Mouse (Mus musculus) splenic B cell, adult 2 months (primary cell): Measurements from ENCODE around the gene Rnf215.
"Not testable (repeated sequence)": the region's sequence is repeated elsewhere in the genome, so short reads cannot be mapped to it uniquely, and the experiment has no call there.

Experiments
- DNase-seq: peaks from one replicate; pipeline ENCODE4 v3.0.0-alpha.2; 2011; ENCODE audit warnings: low read depth, low spot score
- H3K27me3 ChIP-seq: 2 replicates; pipeline ENCODE4 v1.6.1; 2012; ENCODE audit warnings: mild to moderate bottlenecking, low read length, moderate library complexity, mixed read lengths; ENCODE audit not compliant: control insufficient read depth, poor library complexity, insufficient read depth, severe bottlenecking
- H3K36me3 ChIP-seq: 2 replicates; pipeline ENCODE4 v1.6.1; 2012; ENCODE audit warnings: mild to moderate bottlenecking, low read length, moderate library complexity, mixed read lengths; ENCODE audit not compliant: control insufficient read depth, poor library complexity, insufficient read depth, severe bottlenecking

The Rnf215 gene

GRCm38 (mm10) chr11:4149886-4150285 lies 14.9 kb downstream of the Rnf215 start:
- H3K36me3 ChIP-seq = peaks cover 2% of the 10 kb centered on the region; the same call in 1 of the 2 replicates
- DNase-seq = no peak
- H3K27me3 ChIP-seq = no peaks in the 10 kb centered on the region

GRCm38 (mm10) chr11:4153694-4154093 lies 18.7 kb downstream of the Rnf215 start:
- no peaks in the 10 kb centered on the region; the same call in 1 of the 2 replicates for H3K36me3 ChIP-seq
- H3K27me3 ChIP-seq = no peaks in the 10 kb centered on the region
- no peak for DNase-seq

GRCm38 (mm10) chr11:4155641-4156040 lies 20.6 kb downstream of the Rnf215 start:
- no peak for DNase-seq
- H3K36me3 ChIP-seq = no peaks in the 10 kb centered on the region
- no peaks in the 10 kb centered on the region for H3K27me3 ChIP-seq

- no peak for DNase-seq
- Histone ChIP-seq H3K27me3 (no peaks in the 10 kb centered on the region), H3K36me3 (0 out of 2 replicates have a peak, but pooled peaks cover 2% of the 10 kb centered on the region)
Measured at GRCm38 (mm10) chr11:4158676-4159075, 23.7 kb downstream of the Rnf215 start.

GRCm38 (mm10) chr11:4159808-4160708 lies 25.1 kb downstream of the Rnf215 start, which contains the start of the genes Ccdc157 and Sf3a1:
Ccdc157 (minus strand) TSS chr11:4160293.
Sf3a1 (plus strand) TSS chr11:4160350.
- DNase-seq = peak; percentile 94
- Histone ChIP-seq H3K36me3 (peaks cover 2% of the 10 kb centered on the region; the same call in 1 of the 2 replicates), H3K27me3 (no peaks in the 10 kb centered on the region)

- DNase-seq = peak; percentile 6
- Histone ChIP-seq H3K27me3 (no peaks in the 10 kb centered on the region), H3K36me3 (peaks cover 2% of the 10 kb centered on the region; the same call in 1 of the 2 replicates)
Measured at GRCm38 (mm10) chr11:4160758-4161480, 25.9 kb downstream of the Rnf215 start.

- peaks cover 12% of the 10 kb centered on the region for H3K36me3 ChIP-seq
- DNase-seq = no peak
Measured at GRCm38 (mm10) chr11:4164701-4165100, 29.7 kb downstream of the Rnf215 start.

GRCm38 (mm10) chr11:4166467-4167090 lies 31.6 kb downstream of the Rnf215 start:
- DNase-seq = no peak
- H3K36me3 ChIP-seq = peaks cover 17% of the 10 kb centered on the region
- H3K27me3 ChIP-seq = no peaks in the 10 kb centered on the region

More at GRCm38 (mm10) chr11:4164701-4165100, 29.7 kb downstream of the Rnf215 start:
- H3K27me3 ChIP-seq = no peaks in the 10 kb centered on the region

GRCm38 (mm10) chr11:4174586-4174985 lies 39.6 kb downstream of the Rnf215 start:
- H3K27me3 ChIP-seq = no peaks in the 10 kb centered on the region
- no peak for DNase-seq

GRCm38 (mm10) chr11:4177716-4178115 lies 42.7 kb downstream of the Rnf215 start:
- Histone ChIP-seq H3K36me3 (peaks cover 31% of the 10 kb centered on the region), H3K27me3 (no peaks in the 10 kb centered on the region)
- no peak for DNase-seq

More at GRCm38 (mm10) chr11:4174586-4174985, 39.6 kb downstream of the Rnf215 start:
- peaks cover 40% of the 10 kb centered on the region for H3K36me3 ChIP-seq

- DNase-seq = no peak
- Histone ChIP-seq H3K36me3 (peaks cover 17% of the 10 kb centered on the region), H3K27me3 (no peaks in the 10 kb centered on the region)
Measured at GRCm38 (mm10) chr11:4182061-4182460, 47.1 kb downstream of the Rnf215 start.

- Histone ChIP-seq H3K36me3 (peaks cover 7% of the 10 kb centered on the region; the same call in 1 of the 2 replicates), H3K27me3 (no peaks in the 10 kb centered on the region)
- no peak for DNase-seq
Measured at GRCm38 (mm10) chr11:4183511-4183910, 48.5 kb downstream of the Rnf215 start.

GRCm38 (mm10) chr11:4184251-4184952 lies 49.4 kb downstream of the Rnf215 start:
- DNase-seq = peak; percentile 44
- H3K36me3 ChIP-seq = peaks cover 3% of the 10 kb centered on the region; the same call in 1 of the 2 replicates
- H3K27me3 ChIP-seq = no peaks in the 10 kb centered on the region

GRCm38 (mm10) chr11:4185480-4185879 lies 50.5 kb downstream of the Rnf215 start:
- DNase-seq, H3K36me3 ChIP-seq, H3K27me3 ChIP-seq: not testable (repeated sequence)
